Mouse (Mus musculus): ENCODE measurements around the gene Olfr1249.
"Not testable (repeated sequence)": the region's sequence is repeated elsewhere in the genome, so short reads cannot be mapped to it uniquely, and the experiment has no call there.

Olfr1249 gene

DNA sequence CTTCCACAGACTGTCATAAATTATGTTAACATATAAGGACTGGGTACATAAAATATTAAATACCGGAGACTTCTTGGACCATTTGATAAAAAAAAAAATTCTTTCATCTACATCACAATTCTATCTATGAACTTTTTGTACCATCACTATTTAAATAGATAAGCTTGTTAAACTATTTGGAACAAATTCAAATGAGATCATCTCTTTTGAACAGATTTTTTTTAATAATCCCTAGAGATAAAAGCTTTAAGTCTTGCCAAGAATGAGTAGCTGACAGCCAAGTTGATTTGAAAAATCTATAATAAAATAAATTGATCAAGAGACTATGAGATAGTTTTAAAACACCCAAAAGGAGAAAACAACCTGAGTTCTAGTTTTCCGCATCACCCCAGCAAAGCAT, at the start of gene Olfr1249:
Gene Olfr1249, minus strand, starts transcription at position 101 of the 400 bp plus-strand sequence.
- DNase-seq (ENCODE audit: inconsistent age in 2 of 2, low spot score in 1 of 2): no peak

DNA sequence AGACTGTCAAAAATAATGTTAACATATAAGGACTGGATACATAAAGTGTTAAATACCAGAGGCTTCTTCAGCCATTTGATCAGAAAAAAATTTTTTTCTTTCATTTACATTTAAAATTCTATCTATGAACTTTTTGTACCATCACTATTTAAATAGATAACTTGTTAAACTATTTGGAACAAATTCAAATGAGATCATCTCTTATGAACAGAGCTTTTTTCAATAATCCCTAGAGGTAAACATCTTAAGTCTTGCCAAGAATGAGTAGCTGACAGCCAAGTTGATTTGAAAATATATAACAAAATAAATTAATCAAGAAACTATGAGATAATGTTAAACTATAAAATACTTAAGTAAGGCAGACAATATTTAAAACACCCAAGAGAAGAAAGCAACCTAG, 37.1 kb upstream of the Olfr1249 start, which contains the start of gene Olfr1251:
Gene Olfr1251, minus strand, starts transcription at position 101 of the 400 bp plus-strand sequence.
- no peak for DNase-seq (ENCODE audit: inconsistent age in 2 of 2, low spot score in 1 of 2)

DNA sequence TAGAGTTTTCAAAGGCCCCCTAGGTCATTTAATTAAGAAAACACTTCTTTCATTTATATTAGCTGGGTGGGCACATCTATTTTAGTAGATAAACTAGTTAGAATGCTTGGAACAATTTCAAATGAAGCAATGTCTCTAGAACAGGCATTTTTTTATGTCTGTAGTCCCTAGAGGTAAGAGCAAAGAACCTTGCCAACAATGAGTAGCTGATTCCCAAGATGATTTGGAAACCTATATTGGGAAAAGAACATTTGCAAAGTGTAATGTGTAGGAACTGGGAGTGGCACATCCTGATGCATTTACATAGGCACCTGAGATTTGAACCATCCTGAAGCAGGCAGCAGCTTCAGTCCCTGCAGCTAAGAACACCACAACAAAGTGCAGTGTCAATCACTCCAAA, 26.6 kb upstream of the Olfr1249 start, which contains the start of gene Olfr1250:
Gene Olfr1250, minus strand, starts transcription at position 101 of the 400 bp plus-strand sequence.
- DNase-seq (ENCODE audit: inconsistent age in 2 of 2, low spot score in 1 of 2): no peak

- DNase-seq (ENCODE audit: inconsistent age in 2 of 2, low spot score in 1 of 2): not testable (repeated sequence)
Observed at GRCm38 (mm10) chr2:89618145-89618544, 16.6 kb downstream of the Olfr1249 start, which contains the start of gene Olfr1248. TSS of gene Olfr1248 (minus strand) at chr2:89618245.

- DNase-seq (ENCODE audit: inconsistent age in 2 of 2, low spot score in 1 of 2): no peak
Observed at GRCm38 (mm10) chr2:89614030-89614429, 20.8 kb downstream of the Olfr1249 start, which contains the start of gene Olfr1247. TSS of gene Olfr1247 (minus strand) at chr2:89614130.

DNA sequence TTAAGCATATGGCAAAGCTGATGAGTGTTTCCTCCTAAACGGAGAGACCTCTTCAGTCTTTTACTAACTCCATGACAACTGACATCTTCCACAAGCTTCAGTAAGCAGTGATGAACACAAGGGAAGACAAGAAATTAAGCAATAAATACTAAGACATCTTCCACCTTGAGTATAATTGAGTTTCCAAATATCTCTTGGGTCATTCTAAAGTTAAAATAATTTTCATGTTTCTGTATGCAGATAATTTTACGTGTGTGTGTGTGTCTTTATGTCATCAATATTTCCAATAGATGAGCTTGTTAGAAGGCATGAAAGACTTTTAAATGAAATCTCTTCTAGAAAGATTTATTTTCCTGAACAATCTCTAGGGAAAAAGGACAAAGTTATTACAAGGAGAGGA, 41.7 kb downstream of the Olfr1249 start, which contains the start of gene Olfr1246:
Gene Olfr1246, minus strand, starts transcription at position 101 of the 400 bp plus-strand sequence.
- no peak for DNase-seq (ENCODE audit: inconsistent age in 2 of 2, low spot score in 1 of 2)

Data from adrenal gland, adult (tissue).